Mouse (Mus musculus): ENCODE results near the gene Zfp280b. TPM values are rescaled to one million over a fixed set of nuclear protein-coding genes. Genes with fewer than 3 reads are reported as not detected.
"Not testable (repeated sequence)": the region's sequence is repeated elsewhere in the genome, so short reads cannot be mapped to it uniquely, and the experiment has no call there.

Gene Zfp280b
- 14.6 and 16.4 TPM in 2 replicates for polyA plus RNA-seq (2014; fragmentation: Nextera tagmentation; extraction: Ambion mirVana)

- peak; percentile 99 for ATAC-seq (ENCODE audit: low read depth)
- no peaks in the 10 kb centered on the region for H3K27me3 ChIP-seq (ENCODE audit: control insufficient read depth, insufficient read depth, low read length)
- peak within 1 kb of the TSS; percentile 69 for H3K27ac ChIP-seq (ENCODE audit: low read depth, low read length)
Observed at GRCm38 (mm10) chr10:76032402-76033118, at the start of gene Zfp280b. Gene Zfp280b, plus strand, starts transcription at chr10:76032650.

GRCm38 (mm10) chr10:75990430-75991042, 41.9 kb upstream of the Zfp280b start:
- no peaks in the 10 kb centered on the region for H3K4me1 ChIP-seq (ENCODE audit: control insufficient read depth, insufficient read depth, low read length)
- H3K27ac ChIP-seq (ENCODE audit: low read depth, low read length), result no peak overlapping the region
- H3K4me3 ChIP-seq (ENCODE audit: low read depth, low read length), result no peak overlapping the region
- no peak overlapping the region for H3K9ac ChIP-seq (replicated peaks; ENCODE audit: low read depth, low read length)
- ATAC-seq (ENCODE audit: low read depth), result no peak
- H3K9me3 ChIP-seq (ENCODE audit: control insufficient read depth, low read length), result no peaks in the 10 kb centered on the region
- H3K27me3 ChIP-seq (ENCODE audit: control insufficient read depth, insufficient read depth, low read length), result no peaks in the 10 kb centered on the region
- WGBS, result 72% methylated on average over 4 of the region's 4 CpGs
- no peaks in the 10 kb centered on the region for H3K36me3 ChIP-seq (ENCODE audit: control insufficient read depth, insufficient read depth, low read length)
- H3K4me2 ChIP-seq (ENCODE audit: low read depth, low read length), result no peak overlapping the region

More at GRCm38 (mm10) chr10:76032402-76033118, at the start of gene Zfp280b:
- peak within 1 kb of the TSS; percentile 87 for H3K4me3 ChIP-seq (ENCODE audit: low read depth, low read length)
- under 1% methylated on average over 56 of the region's 58 CpGs for WGBS
- H3K9me3 ChIP-seq (ENCODE audit: control insufficient read depth, low read length), result no peaks in the 10 kb centered on the region
- H3K9ac ChIP-seq (replicated peaks; ENCODE audit: low read depth, low read length), result peak within 1 kb of the TSS; percentile 71
- no peaks in the 10 kb centered on the region for H3K36me3 ChIP-seq (ENCODE audit: control insufficient read depth, insufficient read depth, low read length)
- H3K4me2 ChIP-seq (ENCODE audit: low read depth, low read length), result peak within 1 kb of the TSS; percentile 80
- peaks cover 6% of the 10 kb centered on the region; the same call in 1 of the 2 replicates for H3K4me1 ChIP-seq (ENCODE audit: control insufficient read depth, insufficient read depth, low read length)

- no peak overlapping the region for H3K4me3 ChIP-seq (ENCODE audit: low read depth, low read length)
- no peak overlapping the region for H3K27ac ChIP-seq (ENCODE audit: low read depth, low read length)
- H3K27me3 ChIP-seq (ENCODE audit: control insufficient read depth, insufficient read depth, low read length), result no peaks in the 10 kb centered on the region
- ATAC-seq (ENCODE audit: low read depth), result no peak
- H3K9ac ChIP-seq (replicated peaks; ENCODE audit: low read depth, low read length), result no peak overlapping the region
- 95% methylated on average over 15 of the region's 15 CpGs for WGBS
- no peaks in the 10 kb centered on the region for H3K9me3 ChIP-seq (ENCODE audit: control insufficient read depth, low read length)
- H3K36me3 ChIP-seq (ENCODE audit: control insufficient read depth, insufficient read depth, low read length), result no peaks in the 10 kb centered on the region
- no peaks in the 10 kb centered on the region for H3K4me1 ChIP-seq (ENCODE audit: control insufficient read depth, insufficient read depth, low read length)
- no peak overlapping the region for H3K4me2 ChIP-seq (ENCODE audit: low read depth, low read length)
Observed at GRCm38 (mm10) chr10:75993616-75994240, 38.7 kb upstream of the Zfp280b start.

GRCm38 (mm10) chr10:75994531-75995210, 37.8 kb upstream of the Zfp280b start:
- WGBS, result 80% methylated on average over 11 of the region's 13 CpGs

GRCm38 (mm10) chr10:75995463-75995862, 37.0 kb upstream of the Zfp280b start:
- no peaks in the 10 kb centered on the region for H3K4me1 ChIP-seq (ENCODE audit: control insufficient read depth, insufficient read depth, low read length)
- no peak overlapping the region for H3K9ac ChIP-seq (replicated peaks; ENCODE audit: low read depth, low read length)
- no peaks in the 10 kb centered on the region for H3K36me3 ChIP-seq (ENCODE audit: control insufficient read depth, insufficient read depth, low read length)
- ATAC-seq (ENCODE audit: low read depth), result no peak
- H3K4me3 ChIP-seq (ENCODE audit: low read depth, low read length), result no peak overlapping the region
- H3K27ac ChIP-seq (ENCODE audit: low read depth, low read length), result no peak overlapping the region
- no peak overlapping the region for H3K4me2 ChIP-seq (ENCODE audit: low read depth, low read length)
- no peaks in the 10 kb centered on the region for H3K9me3 ChIP-seq (ENCODE audit: control insufficient read depth, low read length)
- WGBS, result 95% methylated on average over 11 of the region's 11 CpGs
- H3K27me3 ChIP-seq (ENCODE audit: control insufficient read depth, insufficient read depth, low read length), result no peaks in the 10 kb centered on the region

More at GRCm38 (mm10) chr10:75994531-75995210, 37.8 kb upstream of the Zfp280b start:
- not testable (repeated sequence) for H3K36me3 ChIP-seq (ENCODE audit: control insufficient read depth, insufficient read depth, low read length); H3K4me1 ChIP-seq (ENCODE audit: control insufficient read depth, insufficient read depth, low read length); H3K4me2 ChIP-seq (ENCODE audit: low read depth, low read length); H3K9me3 ChIP-seq (ENCODE audit: control insufficient read depth, low read length); H3K27ac ChIP-seq (ENCODE audit: low read depth, low read length); ATAC-seq (ENCODE audit: low read depth); H3K9ac ChIP-seq (replicated peaks; ENCODE audit: low read depth, low read length); H3K27me3 ChIP-seq (ENCODE audit: control insufficient read depth, insufficient read depth, low read length); H3K4me3 ChIP-seq (ENCODE audit: low read depth, low read length)

GRCm38 (mm10) chr10:75996315-75996714, 36.1 kb upstream of the Zfp280b start:
- Histone ChIP-seq H3K36me3 (ENCODE audit: control insufficient read depth, insufficient read depth, low read length) (no peaks in the 10 kb centered on the region), H3K9me3 (ENCODE audit: control insufficient read depth, low read length) (no peaks in the 10 kb centered on the region), H3K4me1 (ENCODE audit: control insufficient read depth, insufficient read depth, low read length) (no peaks in the 10 kb centered on the region), H3K27me3 (ENCODE audit: control insufficient read depth, insufficient read depth, low read length) (no peaks in the 10 kb centered on the region), H3K4me3 (ENCODE audit: low read depth, low read length) (no peak overlapping the region), H3K9ac (replicated peaks; ENCODE audit: low read depth, low read length) (no peak overlapping the region), H3K4me2 (ENCODE audit: low read depth, low read length) (no peak overlapping the region), H3K27ac (ENCODE audit: low read depth, low read length) (no peak overlapping the region)
- no peak for ATAC-seq (ENCODE audit: low read depth)
- WGBS, result 48% methylated on average over 3 of the region's 3 CpGs

GRCm38 (mm10) chr10:76001160-76001559, 31.3 kb upstream of the Zfp280b start:
- no peak overlapping the region for H3K4me3 ChIP-seq (ENCODE audit: low read depth, low read length)
- H3K27me3 ChIP-seq (ENCODE audit: control insufficient read depth, insufficient read depth, low read length), result no peaks in the 10 kb centered on the region
- no peak overlapping the region for H3K27ac ChIP-seq (ENCODE audit: low read depth, low read length)
- H3K9ac ChIP-seq (replicated peaks; ENCODE audit: low read depth, low read length), result no peak overlapping the region
- H3K4me1 ChIP-seq (ENCODE audit: control insufficient read depth, insufficient read depth, low read length), result no peaks in the 10 kb centered on the region
- WGBS, result 20% methylated on average over 6 of the region's 7 CpGs
- H3K36me3 ChIP-seq (ENCODE audit: control insufficient read depth, insufficient read depth, low read length), result no peaks in the 10 kb centered on the region
- no peak overlapping the region for H3K4me2 ChIP-seq (ENCODE audit: low read depth, low read length)
- ATAC-seq (ENCODE audit: low read depth), result no peak
- H3K9me3 ChIP-seq (ENCODE audit: control insufficient read depth, low read length), result no peaks in the 10 kb centered on the region

- Histone ChIP-seq H3K4me2 (ENCODE audit: low read depth, low read length) (no peak overlapping the region), H3K27ac (ENCODE audit: low read depth, low read length) (no peak overlapping the region), H3K4me1 (ENCODE audit: control insufficient read depth, insufficient read depth, low read length) (no peaks in the 10 kb centered on the region), H3K9me3 (ENCODE audit: control insufficient read depth, low read length) (no peaks in the 10 kb centered on the region), H3K9ac (replicated peaks; ENCODE audit: low read depth, low read length) (no peak overlapping the region), H3K36me3 (ENCODE audit: control insufficient read depth, insufficient read depth, low read length) (no peaks in the 10 kb centered on the region), H3K27me3 (ENCODE audit: control insufficient read depth, insufficient read depth, low read length) (no peaks in the 10 kb centered on the region), H3K4me3 (ENCODE audit: low read depth, low read length) (no peak overlapping the region)
- no peak for ATAC-seq (ENCODE audit: low read depth)
- WGBS, result 16% methylated on average over 3 of the region's 3 CpGs
Observed at GRCm38 (mm10) chr10:76002101-76002521, 30.3 kb upstream of the Zfp280b start.
